Mouse (Mus musculus) kidney, embryonic 15.5 days (tissue): ENCODE measurements around the gene Dusp6. TPM values are rescaled to one million over a fixed set of nuclear protein-coding genes. Genes with fewer than 3 reads are reported as not detected.
"Not testable (repeated sequence)": the region's sequence is repeated elsewhere in the genome, so short reads cannot be mapped to it uniquely, and the experiment has no call there.

ENCODE experiments used
- ATAC-seq: fragments of 200-750 bp; cut with Nextera tagmentation; replicated peaks from 2 replicates; pipeline ENCODE4 v1.8.0; 2017; ENCODE audit warnings: moderate TSS enrichment; ENCODE audit not compliant: low FRiP score
- H3K27ac ChIP-seq: fragments of 300-500 bp; sonication (generic); 2 replicates; pipeline ENCODE4 v1.5.1; 2015; ENCODE audit warnings: mild to moderate bottlenecking, inconsistent platforms
- H3K27me3 ChIP-seq: fragments of 300-500 bp; sonication (generic); 2 replicates; pipeline ENCODE4 v1.6.1; 2015; ENCODE audit warnings: inconsistent platforms
- H3K36me3 ChIP-seq: fragments of 300-500 bp; sonication (generic); 2 replicates; pipeline ENCODE4 v1.6.1; 2015; ENCODE audit warnings: inconsistent platforms
- H3K4me1 ChIP-seq: fragments of 300-500 bp; sonication (generic); 2 replicates; pipeline ENCODE4 v1.6.1; 2015; ENCODE audit warnings: inconsistent platforms
- H3K4me2 ChIP-seq: fragments of 300-500 bp; sonication (generic); 2 replicates; pipeline ENCODE4 v1.6.1; 2015; ENCODE audit warnings: moderate library complexity, mild to moderate bottlenecking, inconsistent platforms
- H3K4me3 ChIP-seq: fragments of 300-500 bp; sonication (generic); replicated peaks from 2 replicates; pipeline ENCODE4 v1.5.1; 2015; ENCODE audit warnings: mild to moderate bottlenecking, inconsistent platforms
- H3K9ac ChIP-seq: fragments of 300-500 bp; sonication (generic); 2 replicates; pipeline ENCODE4 v1.6.1; 2015; ENCODE audit warnings: mild to moderate bottlenecking, inconsistent platforms
- H3K9me3 ChIP-seq: fragments of 300-500 bp; sonication (generic); replicated peaks from 2 replicates; pipeline ENCODE4 v1.6.1; 2016; ENCODE audit warnings: inconsistent platforms
- WGBS: fragments of 180-500 bp; shearing (Covaris S2); methylation state at CpG from one replicate; pipeline ENCODE4 v1.1.7; 2015; ENCODE audit warnings: mixed read lengths; 5-methylcytosine and 5-hydroxymethylcytosine counted together
- polyA plus RNA-seq: library from polyadenylated mRNA; unstranded; fragments of >200 nt; fragmentation: Nextera tagmentation; extraction: Ambion mirVana; gene quantifications from 2 replicates; pipeline ENCODE4 v1.2.1, GENCODE M21; 2015

The Dusp6 gene
- polyA plus RNA-seq: 85.7 and 88.7 TPM in 2 replicates

DNA sequence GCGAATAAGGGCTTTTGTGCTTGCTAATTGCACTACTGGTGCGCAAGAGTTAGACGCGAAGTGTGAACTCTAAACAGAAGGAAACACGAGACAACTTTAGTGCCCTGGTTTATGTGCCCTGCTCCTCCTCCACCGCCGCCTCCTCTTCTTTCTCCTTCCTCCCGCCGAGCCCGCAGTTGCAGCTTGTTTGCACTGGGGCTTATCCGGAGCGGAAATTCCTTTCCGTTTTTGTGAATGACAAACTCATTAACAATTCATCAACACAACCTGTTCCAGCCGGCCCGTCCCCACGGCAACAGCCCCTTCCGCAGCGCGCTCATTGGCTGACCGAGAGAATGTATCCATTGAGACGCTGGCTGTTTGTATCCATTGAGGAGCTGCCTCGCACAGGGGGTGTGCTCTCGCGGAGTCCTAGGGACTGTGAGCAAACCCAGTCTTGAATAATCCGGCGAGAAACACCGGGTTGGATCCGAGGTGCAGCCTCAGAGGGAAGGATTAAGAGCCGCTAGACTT lies at the start of gene Dusp6:
Gene Dusp6 (plus strand): TSS at position 365 of the 513 bp plus-strand sequence.
- peaks cover 14% of the 10 kb centered on the region; the same call in 1 of the 2 replicates for H3K36me3 ChIP-seq
- peak within 1 kb of the TSS; percentile 99 for H3K27ac ChIP-seq
- H3K9me3 ChIP-seq: no peaks in the 10 kb centered on the region
- H3K27me3 ChIP-seq: no peaks in the 10 kb centered on the region
- whole genome bisulfite sequencing: under 1% methylated on average over 29 of the region's 29 CpGs
- peak; percentile 95 for ATAC-seq
- H3K4me2 ChIP-seq: peak within 1 kb of the TSS; percentile 83
- peak within 1 kb of the TSS; percentile 94 for H3K9ac ChIP-seq
- H3K4me1 ChIP-seq: peaks cover 47% of the 10 kb centered on the region
- H3K4me3 ChIP-seq: peak within 1 kb of the TSS; percentile 84

DNA sequence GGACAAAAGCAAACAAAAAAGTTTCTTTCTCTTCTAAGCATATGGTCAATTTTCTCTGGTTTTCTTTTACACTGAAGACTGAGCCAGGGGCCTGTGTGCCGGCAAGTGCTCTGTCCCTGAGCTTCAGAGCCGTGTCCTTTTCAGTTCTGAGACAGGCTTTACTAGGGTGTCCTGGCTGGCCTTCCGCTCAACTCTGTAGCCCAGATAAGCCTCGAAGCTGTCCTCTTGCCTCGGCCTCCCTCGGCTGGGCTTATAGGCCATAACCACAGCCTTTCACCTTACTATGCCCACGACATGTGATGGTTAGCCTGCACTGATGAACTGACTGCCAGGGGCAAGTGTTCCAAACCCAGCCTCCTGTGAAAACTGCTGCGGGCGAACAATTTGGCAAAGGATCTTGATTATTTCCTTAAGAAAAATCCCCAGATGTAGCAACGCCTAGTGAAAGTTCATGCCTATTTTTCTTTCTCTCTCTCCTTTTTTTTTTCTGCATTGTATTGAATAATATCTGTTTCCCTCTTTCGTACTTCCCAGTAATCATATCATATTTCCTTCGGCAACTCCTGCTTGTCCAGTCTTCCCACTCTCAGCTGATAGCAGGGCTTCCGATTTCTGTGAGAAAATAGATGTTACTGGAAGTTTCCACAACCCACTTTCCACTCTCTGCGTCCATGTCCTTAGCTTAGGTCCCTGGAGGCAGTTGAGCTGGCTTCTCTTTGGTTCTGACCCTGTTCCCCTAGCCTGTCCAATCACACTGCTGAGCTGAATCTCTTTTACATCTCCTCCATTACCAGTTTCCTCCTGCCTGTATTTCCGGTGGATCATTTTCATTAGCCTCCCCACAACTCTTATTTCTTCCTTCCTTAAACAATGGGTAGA lies 48.4 kb upstream of the Dusp6 start:
- Histone ChIP-seq H3K27me3 (no peaks in the 10 kb centered on the region), H3K9me3 (no peaks in the 10 kb centered on the region), H3K9ac (no peak overlapping the region), H3K4me1 (peaks cover 6% of the 10 kb centered on the region; the same call in 1 of the 2 replicates), H3K4me3 (no peak overlapping the region), H3K36me3 (no peaks in the 10 kb centered on the region), H3K4me2 (no peak overlapping the region), H3K27ac (no peak overlapping the region)
- WGBS: 72% methylated on average over 15 of the region's 15 CpGs
- no peak for ATAC-seq

DNA sequence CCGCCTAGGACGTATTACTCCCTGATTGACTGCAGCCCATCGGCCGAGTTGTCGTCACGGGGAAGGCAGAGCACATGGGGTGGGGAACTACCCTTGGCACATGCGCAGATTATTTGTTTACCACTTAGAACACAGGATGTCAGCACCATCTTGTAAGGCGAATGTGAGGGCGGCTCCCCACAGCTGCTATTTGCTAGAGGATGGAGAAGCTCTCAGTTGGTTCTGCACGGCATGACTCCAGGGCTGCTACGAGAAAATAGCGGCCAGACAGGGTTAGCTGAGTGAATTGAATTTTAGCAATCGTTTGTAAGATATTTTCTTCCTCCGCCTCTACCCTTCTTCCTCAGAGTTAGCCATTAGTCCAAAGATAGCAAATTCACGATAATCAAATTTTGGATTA lies 46.5 kb upstream of the Dusp6 start:
- H3K4me2 ChIP-seq, H3K9ac ChIP-seq, H3K4me1 ChIP-seq, H3K27me3 ChIP-seq, H3K4me3 ChIP-seq, H3K36me3 ChIP-seq, H3K9me3 ChIP-seq, H3K27ac ChIP-seq, ATAC-seq: not testable (repeated sequence)
- WGBS: 94% methylated on average over 15 of the region's 15 CpGs

DNA sequence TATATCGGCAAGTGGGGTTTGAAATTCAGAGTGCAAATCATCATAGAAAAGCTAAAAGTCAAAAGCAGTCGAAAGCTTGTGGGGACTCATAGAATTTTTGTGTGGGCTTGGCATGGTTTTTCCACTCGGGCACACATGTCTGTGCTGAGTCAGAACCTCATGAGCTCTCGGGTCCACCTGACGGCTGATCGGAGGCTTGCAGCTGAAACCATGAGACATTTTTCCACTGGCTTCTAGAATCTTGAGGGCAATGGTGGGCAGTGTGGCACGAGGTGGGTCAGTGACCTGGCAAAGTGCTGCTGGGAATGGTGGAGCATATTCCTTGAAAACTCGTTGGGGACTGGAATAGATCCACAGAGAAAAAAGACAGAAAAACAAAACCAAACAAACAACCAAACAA lies 41.5 kb upstream of the Dusp6 start:
- Histone ChIP-seq H3K4me2 (no peak overlapping the region), H3K4me3 (no peak overlapping the region), H3K9ac (no peak overlapping the region), H3K9me3 (no peaks in the 10 kb centered on the region), H3K36me3 (no peaks in the 10 kb centered on the region), H3K4me1 (peaks cover 9% of the 10 kb centered on the region; the same call in 1 of the 2 replicates), H3K27me3 (no peaks in the 10 kb centered on the region), H3K27ac (no peak overlapping the region)
- WGBS: 87% methylated on average over 8 of the region's 8 CpGs
- ATAC-seq: no peak

DNA sequence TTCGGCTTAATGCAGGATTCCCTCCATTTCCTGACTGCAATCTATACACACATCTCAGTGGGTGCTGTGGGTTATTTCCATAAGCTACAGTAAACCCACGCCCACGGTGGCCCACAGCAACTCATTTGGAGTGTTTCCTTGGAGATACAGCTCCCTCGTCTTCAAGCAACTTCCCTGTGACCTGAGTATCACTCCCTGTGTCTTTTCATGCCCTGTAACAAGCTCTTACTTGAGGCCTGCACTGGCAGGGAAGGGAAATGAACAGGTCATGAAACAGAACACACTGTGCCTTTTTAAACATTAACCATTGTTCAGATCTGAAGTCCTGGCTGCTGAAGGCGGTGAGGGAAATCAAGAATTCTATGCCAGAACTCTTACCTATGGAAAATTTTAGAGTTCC lies 40.3 kb upstream of the Dusp6 start:
- Histone ChIP-seq H3K27ac (peak overlapping the region; percentile 82), H3K27me3 (no peaks in the 10 kb centered on the region), H3K9me3 (no peaks in the 10 kb centered on the region), H3K4me3 (no peak overlapping the region), H3K9ac (no peak overlapping the region), H3K36me3 (no peaks in the 10 kb centered on the region), H3K4me1 (peaks cover 19% of the 10 kb centered on the region), H3K4me2 (no peak overlapping the region)
- 57% methylated on average over 5 of the region's 5 CpGs for WGBS
- ATAC-seq: peak; percentile 33; the same call in 1 of the 2 replicates

DNA sequence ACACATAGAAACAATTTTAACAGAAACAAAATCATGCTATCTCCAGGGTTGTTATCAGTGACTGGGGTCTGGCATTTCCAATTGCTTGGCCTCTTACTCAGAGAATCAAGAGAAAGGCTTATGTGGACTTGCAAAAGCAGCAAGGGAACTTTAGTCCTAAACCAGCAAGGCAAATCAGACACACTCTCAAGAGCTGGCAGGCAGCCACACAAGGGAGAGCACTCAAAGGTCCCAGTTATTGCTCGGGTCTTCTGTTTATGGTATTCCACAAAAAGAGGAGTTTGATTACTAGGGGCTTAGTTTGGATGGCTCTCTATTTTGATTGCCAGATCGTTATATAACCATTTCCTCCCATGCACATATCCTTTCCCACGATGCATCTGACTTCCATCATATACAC lies 38.8 kb upstream of the Dusp6 start:
- no peaks in the 10 kb centered on the region for H3K27me3 ChIP-seq
- H3K9ac ChIP-seq: no peak overlapping the region
- no peak overlapping the region for H3K4me3 ChIP-seq
- WGBS: 63% methylated on average over 3 of the region's 3 CpGs
- H3K27ac ChIP-seq: no peak overlapping the region
- no peak for ATAC-seq
- H3K4me2 ChIP-seq: no peak overlapping the region
- H3K9me3 ChIP-seq: no peaks in the 10 kb centered on the region
- H3K4me1 ChIP-seq: peaks cover 34% of the 10 kb centered on the region
- H3K36me3 ChIP-seq: no peaks in the 10 kb centered on the region

DNA sequence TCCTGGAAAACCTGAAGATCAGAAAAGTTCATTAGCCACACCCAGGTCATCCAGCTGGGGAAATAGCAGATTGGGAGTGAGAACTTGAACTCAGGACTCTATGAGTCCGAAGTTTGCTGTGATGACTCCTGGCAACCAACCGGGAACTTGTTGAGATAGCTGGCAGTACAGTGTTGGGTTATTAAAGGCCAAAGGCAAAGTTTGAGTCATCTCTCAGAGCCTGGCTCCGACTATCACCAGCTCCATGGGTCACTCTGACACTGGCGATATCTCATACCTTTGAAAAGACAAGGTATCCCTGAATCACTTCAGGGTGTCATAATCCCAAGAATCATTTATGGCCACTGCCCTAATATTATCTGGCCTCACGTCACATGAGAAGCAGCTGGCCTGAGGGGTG lies 36.2 kb upstream of the Dusp6 start:
- Histone ChIP-seq H3K27me3 (no peaks in the 10 kb centered on the region), H3K9me3 (no peaks in the 10 kb centered on the region), H3K4me3 (no peak overlapping the region), H3K4me2 (no peak overlapping the region), H3K27ac (no peak overlapping the region), H3K4me1 (peaks cover 38% of the 10 kb centered on the region), H3K9ac (no peak overlapping the region), H3K36me3 (no peaks in the 10 kb centered on the region)
- 91% methylated on average over 5 of the region's 5 CpGs for WGBS
- no peak for ATAC-seq

DNA sequence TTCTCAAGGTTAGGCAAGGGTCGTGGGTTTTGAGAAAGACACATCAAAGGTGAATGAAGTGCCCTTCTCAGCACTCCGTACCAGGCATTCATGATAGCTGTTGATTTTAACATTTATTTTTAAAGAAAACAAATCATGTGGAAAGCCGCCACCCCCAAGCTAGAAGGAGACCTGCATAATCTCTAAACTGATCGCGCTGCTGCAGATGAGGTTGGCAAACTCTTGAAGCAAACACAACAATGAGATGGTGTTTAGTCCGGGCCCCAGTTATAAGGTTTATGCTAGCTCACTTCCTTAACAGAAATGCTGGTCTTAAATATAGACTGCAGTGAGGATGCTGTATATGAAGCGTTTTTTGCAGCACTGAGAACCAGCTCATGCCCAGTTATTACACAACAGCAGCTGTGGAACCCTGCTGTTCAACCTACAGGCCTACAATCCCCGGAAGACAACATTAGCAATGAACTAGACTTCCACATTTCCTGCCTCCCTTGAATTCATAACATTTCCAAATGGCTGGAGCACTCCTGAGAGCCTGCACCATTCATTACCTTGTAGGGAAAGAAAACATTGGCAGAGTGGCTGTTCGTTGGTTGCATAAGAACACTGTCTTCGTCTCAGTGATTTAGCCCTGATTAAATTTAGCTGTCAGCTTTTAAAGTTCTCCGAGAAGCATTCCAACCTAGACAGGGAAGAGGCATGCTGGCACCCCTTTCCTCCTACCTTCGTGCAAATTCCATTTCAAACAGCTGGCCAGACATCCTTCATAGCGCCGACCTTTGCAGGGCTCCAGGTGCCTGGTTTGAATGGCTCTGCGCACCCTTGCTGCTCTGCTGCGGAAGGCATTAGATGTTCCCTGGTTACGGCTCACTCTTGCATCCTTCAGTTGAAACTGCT lies 34.8 kb upstream of the Dusp6 start:
- ATAC-seq: peak; percentile 26
- peak overlapping the region; percentile 48 for H3K4me2 ChIP-seq
- 34% methylated on average over 17 of the region's 17 CpGs for WGBS
- no peaks in the 10 kb centered on the region for H3K36me3 ChIP-seq
- H3K4me1 ChIP-seq: peaks cover 36% of the 10 kb centered on the region
- no peak overlapping the region for H3K9ac ChIP-seq
- no peaks in the 10 kb centered on the region for H3K27me3 ChIP-seq
- no peaks in the 10 kb centered on the region for H3K9me3 ChIP-seq
- peak overlapping the region; percentile 74 for H3K27ac ChIP-seq
- H3K4me3 ChIP-seq: no peak overlapping the region

DNA sequence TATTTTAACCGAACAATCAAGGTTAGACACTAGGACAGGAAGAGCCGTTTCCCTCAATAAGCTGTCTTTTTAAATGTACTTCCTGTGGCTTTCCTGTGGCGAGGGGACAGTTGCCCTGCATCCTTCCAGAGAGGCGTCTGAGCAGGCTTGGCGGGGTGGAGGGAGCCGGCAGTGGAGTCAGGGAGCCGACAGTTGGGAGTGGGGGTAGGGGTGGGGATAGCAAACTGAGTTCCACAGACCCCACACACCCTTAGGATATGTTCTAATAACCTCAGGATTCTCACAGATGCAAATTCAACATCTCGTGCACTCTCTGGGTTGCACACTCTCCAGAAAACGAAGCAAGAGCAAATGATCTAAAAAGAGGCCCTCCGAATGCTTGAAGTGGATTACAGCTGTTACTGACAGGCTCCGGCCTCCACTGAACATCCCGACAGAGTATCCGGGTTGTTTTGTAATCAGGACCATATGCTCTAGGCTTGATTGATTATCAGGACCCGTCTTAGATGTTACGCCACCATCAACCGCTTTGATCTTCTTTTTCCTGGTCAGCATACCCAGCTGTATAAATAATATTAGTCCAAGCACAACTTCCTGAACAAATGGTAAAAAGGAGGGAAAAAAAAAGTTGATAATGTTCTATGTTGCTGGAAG lies 33.9 kb upstream of the Dusp6 start:
- Histone ChIP-seq H3K36me3 (no peaks in the 10 kb centered on the region), H3K9me3 (no peaks in the 10 kb centered on the region), H3K4me1 (peaks cover 39% of the 10 kb centered on the region), H3K27me3 (no peaks in the 10 kb centered on the region), H3K9ac (no peak overlapping the region; the same call in 1 of the 2 replicates), H3K27ac (peak overlapping the region; percentile 74), H3K4me3 (0 out of 2 replicates have a peak overlapping the region, but pooled peaks have one; percentile 10), H3K4me2 (peak overlapping the region; percentile 48)
- peak; percentile 65 for ATAC-seq
- 8% methylated on average over 16 of the region's 16 CpGs for WGBS

DNA sequence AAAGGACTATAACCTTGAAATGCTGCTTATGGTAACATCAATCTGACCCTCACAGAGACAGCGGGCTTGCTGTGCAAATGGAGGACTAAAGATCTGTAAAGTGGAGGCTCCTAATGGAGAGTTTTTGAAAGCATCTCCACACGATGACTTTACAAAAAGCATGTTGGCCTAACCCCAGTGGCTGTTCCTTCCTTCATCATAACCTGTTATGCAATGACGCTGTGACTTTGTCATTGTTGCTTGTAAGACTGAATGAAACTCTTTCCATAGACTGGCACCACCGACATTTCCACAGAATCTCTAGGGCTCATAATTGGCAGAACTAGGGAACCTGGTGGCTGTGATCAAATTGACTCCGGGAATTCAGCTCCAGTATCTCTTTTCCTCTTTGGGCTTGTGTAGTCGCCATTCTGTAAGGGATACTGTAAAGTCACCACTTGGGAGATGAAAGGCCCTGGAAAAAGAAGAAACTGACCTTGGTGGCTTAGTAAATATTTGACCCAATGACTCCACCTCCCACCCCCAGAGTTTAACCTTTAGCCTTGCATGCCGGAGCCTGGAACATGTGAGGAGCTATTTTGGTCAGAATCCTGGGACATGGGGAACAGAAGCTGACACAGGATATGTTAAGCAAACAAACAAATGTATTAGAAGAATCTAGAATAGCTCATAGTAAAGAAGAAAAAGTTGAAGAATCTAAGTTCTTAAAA lies 30.4 kb upstream of the Dusp6 start:
- Histone ChIP-seq H3K4me2 (no peak overlapping the region), H3K27ac (peak overlapping the region; percentile 71), H3K4me3 (no peak overlapping the region), H3K9ac (no peak overlapping the region), H3K9me3 (no peaks in the 10 kb centered on the region), H3K27me3 (no peaks in the 10 kb centered on the region), H3K4me1 (peaks cover 37% of the 10 kb centered on the region), H3K36me3 (no peaks in the 10 kb centered on the region)
- ATAC-seq: peak; percentile 45; the same call in 1 of the 2 replicates
- 58% methylated on average over 7 of the region's 7 CpGs for WGBS

DNA sequence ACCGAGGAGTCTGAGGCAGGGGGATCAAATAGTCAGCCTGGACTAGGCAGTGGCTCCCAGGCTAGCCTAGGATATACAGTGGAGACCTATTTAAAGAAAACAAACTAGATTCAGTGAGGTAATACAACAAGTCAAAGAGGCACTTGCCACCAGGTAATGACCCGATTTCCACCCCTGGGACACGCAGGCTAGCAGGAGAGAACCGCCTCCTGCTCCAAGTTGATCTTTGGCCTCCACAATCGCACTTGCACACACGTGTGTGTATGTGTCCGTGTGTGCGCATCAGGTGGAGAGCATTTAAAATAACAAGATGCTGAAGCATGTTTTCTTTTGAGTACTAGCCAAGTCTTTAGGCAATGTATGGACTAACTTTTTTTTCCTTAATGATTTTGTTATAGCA lies 28.7 kb upstream of the Dusp6 start:
- ATAC-seq: no peak
- 87% methylated on average over 8 of the region's 8 CpGs for whole genome bisulfite sequencing
- peaks cover 20% of the 10 kb centered on the region for H3K4me1 ChIP-seq

More for the DNA sequence above, 28.7 kb upstream of the Dusp6 start:
- Histone ChIP-seq H3K27ac (no peak overlapping the region), H3K9ac (no peak overlapping the region), H3K4me3 (no peak overlapping the region), H3K9me3 (no peaks in the 10 kb centered on the region), H3K4me2 (no peak overlapping the region), H3K27me3 (no peaks in the 10 kb centered on the region), H3K36me3 (no peaks in the 10 kb centered on the region)
